Mouse (Mus musculus) intestine, embryonic 16.5 days (tissue): ENCODE results near the gene Tbrg4. TPM values are rescaled to one million over a fixed set of nuclear protein-coding genes. Genes with fewer than 3 reads are reported as not detected.
A peak's percentile ranks its signal among the peaks of the same experiment; 100 is the strongest.

Experiments used
- ATAC-seq: fragments of 200-750 bp; cut with Nextera tagmentation; 2 replicates; pipeline ENCODE4 v1.8.0; 2017; ENCODE audit warnings: moderate TSS enrichment, moderate library complexity
- H3K27ac ChIP-seq: fragments of 300-500 bp; sonication (generic); 2 replicates; pipeline ENCODE4 v1.5.1; 2014; ENCODE audit warnings: mild to moderate bottlenecking, low read length
- H3K27me3 ChIP-seq: fragments of 300-500 bp; sonication (generic); replicated peaks from 2 replicates; pipeline ENCODE4 v1.6.1; 2014; ENCODE audit warnings: low read length, control low read depth, mixed read lengths; ENCODE audit not compliant: control insufficient read depth, insufficient read depth
- H3K36me3 ChIP-seq: fragments of 300-500 bp; sonication (generic); 2 replicates; pipeline ENCODE4 v1.6.1; 2014; ENCODE audit warnings: low read length, control low read depth; ENCODE audit not compliant: control insufficient read depth, insufficient read depth
- H3K4me1 ChIP-seq: fragments of 300-500 bp; sonication (generic); 2 replicates; pipeline ENCODE4 v1.6.1; 2014; ENCODE audit warnings: low read length, control low read depth, mixed read lengths; ENCODE audit not compliant: control insufficient read depth, insufficient read depth
- H3K4me2 ChIP-seq: fragments of 300-500 bp; sonication (generic); 2 replicates; pipeline ENCODE4 v1.6.1; 2014; ENCODE audit warnings: low read depth, low read length, control low read depth
- H3K4me3 ChIP-seq: fragments of 300-500 bp; sonication (generic); 2 replicates; pipeline ENCODE4 v1.5.1; 2014; ENCODE audit warnings: mild to moderate bottlenecking, low read length
- H3K9ac ChIP-seq: fragments of 300-500 bp; sonication (generic); 2 replicates; pipeline ENCODE4 v1.6.1; 2014; ENCODE audit warnings: low read depth, low read length
- H3K9me3 ChIP-seq: fragments of 300-500 bp; sonication (generic); 2 replicates; pipeline ENCODE4 v1.6.1; 2016; ENCODE audit warnings: low read length, control low read depth; ENCODE audit not compliant: control insufficient read depth
- WGBS: fragments of 180-500 bp; shearing (Covaris S2); extraction: QIAGEN DNeasy Blood & Tissue Kit; methylation state at CpG from one replicate; pipeline ENCODE4 v1.1.7; 2014; 5-methylcytosine and 5-hydroxymethylcytosine counted together
- polyA plus RNA-seq: library from polyadenylated mRNA; unstranded; fragments of >200 nt; fragmentation: Nextera tagmentation; extraction: Ambion mirVana; gene quantifications from 2 replicates; pipeline ENCODE4 v1.2.1, GENCODE M21; 2015

The Tbrg4 gene
- polyA plus RNA-seq, 1 experiment from 2014 or later = 64.0 TPM

DNA sequence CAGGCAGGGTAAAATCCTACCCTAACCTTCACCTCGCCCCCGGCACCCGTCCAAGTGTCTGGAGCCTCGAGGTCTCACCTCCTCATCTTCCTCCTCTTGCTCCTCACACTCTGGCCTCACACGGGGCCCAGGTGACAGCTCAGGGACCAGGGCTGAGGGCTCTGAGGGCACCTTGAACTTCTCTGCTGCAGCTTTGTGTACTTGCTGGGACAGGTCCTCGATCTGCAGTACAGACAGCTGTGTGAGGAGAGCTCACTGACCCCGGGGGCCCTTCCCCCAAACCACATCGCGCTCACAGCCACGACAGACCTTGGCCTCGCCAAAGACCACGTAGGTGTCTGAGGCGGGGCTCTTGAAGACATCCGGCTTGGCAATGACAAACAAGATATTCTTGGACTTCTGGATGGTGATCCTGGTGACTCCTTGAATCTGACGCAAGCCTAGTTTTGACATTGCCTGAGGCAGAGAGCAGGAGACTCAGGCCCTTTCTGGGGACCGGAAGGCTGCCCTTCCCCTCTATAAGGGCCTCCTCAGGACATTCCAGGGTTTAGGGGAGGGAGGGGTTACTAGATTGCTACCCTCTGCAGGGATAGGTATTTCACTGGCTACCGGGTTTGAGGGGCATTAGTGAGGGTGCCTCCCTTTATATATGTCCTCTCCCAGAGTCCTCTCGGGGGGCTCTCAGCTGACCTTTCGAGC is 27.5 kb downstream of the Tbrg4 start:
- 0 out of 2 replicates have a peak, but pooled peaks have one; percentile 5 for ATAC-seq
- no peak overlapping the region for H3K27ac ChIP-seq
- peaks cover 14% of the 10 kb centered on the region for H3K4me1 ChIP-seq
- H3K36me3 ChIP-seq = peaks cover 17% of the 10 kb centered on the region
- 54% methylated on average over 19 of the region's 19 CpGs for WGBS
- no peaks in the 10 kb centered on the region for H3K27me3 ChIP-seq
- H3K4me2 ChIP-seq = no peak overlapping the region
- H3K9me3 ChIP-seq = no peaks in the 10 kb centered on the region
- no peak overlapping the region; the same call in 1 of the 2 replicates for H3K9ac ChIP-seq
- H3K4me3 ChIP-seq = no peak overlapping the region

DNA sequence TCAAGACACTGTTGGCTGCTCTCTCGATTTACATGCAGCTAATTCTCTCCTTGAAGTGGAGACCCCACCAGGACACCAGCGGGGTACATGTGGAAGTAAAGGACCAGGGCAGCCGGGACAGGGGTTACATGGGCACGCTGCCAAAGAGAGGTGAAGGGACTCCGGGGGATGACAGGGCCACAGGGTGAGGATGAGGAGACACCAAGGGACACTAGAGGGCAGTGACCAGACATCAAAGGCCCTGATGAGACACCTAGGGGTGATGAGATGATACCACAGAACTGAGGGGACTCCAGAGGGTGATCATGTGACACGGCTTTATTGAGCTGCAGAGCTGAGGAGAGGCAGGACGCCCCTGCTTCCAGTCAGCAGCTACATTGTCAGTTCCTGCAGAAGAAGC is 28.3 kb downstream of the Tbrg4 start:
- no peak overlapping the region for H3K4me2 ChIP-seq
- H3K9ac ChIP-seq = no peak overlapping the region
- peaks cover 25% of the 10 kb centered on the region for H3K36me3 ChIP-seq
- WGBS = 72% methylated on average over 7 of the region's 7 CpGs
- H3K9me3 ChIP-seq = no peaks in the 10 kb centered on the region
- no peak overlapping the region for H3K27ac ChIP-seq
- H3K4me3 ChIP-seq = no peak overlapping the region
- ATAC-seq = no peak
- H3K4me1 ChIP-seq = peaks cover 14% of the 10 kb centered on the region
- no peaks in the 10 kb centered on the region for H3K27me3 ChIP-seq

DNA sequence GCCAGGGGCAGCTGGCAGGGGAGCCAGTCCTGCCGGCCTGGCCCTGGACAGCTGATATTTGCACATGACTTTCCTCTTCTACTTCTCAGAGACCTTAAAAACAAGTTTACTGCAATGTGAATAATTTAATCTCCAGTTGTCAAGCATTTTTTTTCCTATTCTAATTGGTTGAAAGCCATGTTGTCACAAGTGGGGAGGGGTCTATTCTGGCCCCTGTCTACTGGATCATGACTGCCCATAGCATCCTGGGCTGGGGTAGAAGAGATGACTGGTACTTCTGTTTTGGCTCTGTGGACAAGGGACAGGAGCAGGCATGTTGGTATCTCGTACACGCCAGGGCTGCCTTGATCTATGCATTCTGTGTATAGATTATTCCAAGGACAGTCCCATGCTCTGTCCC is 29.3 kb downstream of the Tbrg4 start:
- no peak overlapping the region for H3K27ac ChIP-seq
- H3K36me3 ChIP-seq = peaks cover 32% of the 10 kb centered on the region
- peaks cover 14% of the 10 kb centered on the region for H3K4me1 ChIP-seq
- H3K9ac ChIP-seq = no peak overlapping the region
- H3K4me2 ChIP-seq = no peak overlapping the region
- 88% methylated on average over 3 of the region's 3 CpGs for WGBS
- H3K9me3 ChIP-seq = no peaks in the 10 kb centered on the region
- no peak for ATAC-seq
- H3K27me3 ChIP-seq = no peaks in the 10 kb centered on the region
- H3K4me3 ChIP-seq = no peak overlapping the region

DNA sequence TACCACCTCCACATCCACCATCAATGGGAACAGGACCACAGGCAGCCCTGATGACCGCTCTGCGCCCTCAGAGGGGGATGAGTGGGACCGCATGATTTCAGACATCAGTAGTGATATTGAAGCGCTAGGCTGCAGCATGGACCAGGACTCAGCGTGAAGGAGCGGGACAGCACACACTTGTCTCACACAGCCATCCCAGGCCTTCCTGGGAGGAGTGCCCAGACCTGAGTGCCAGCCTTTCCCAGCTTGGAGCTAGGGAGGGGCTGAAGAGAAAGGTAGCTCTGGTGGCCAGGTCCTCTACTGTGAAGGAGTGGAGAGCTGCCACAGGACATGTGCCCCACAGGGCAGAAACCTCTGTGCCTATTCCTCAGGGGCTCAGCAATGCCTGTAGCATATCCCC is 29.7 kb downstream of the Tbrg4 start:
- Histone ChIP-seq H3K4me3 (no peak overlapping the region), H3K36me3 (peaks cover 36% of the 10 kb centered on the region), H3K9ac (no peak overlapping the region), H3K4me2 (no peak overlapping the region), H3K4me1 (peaks cover 14% of the 10 kb centered on the region), H3K9me3 (no peaks in the 10 kb centered on the region), H3K27me3 (no peaks in the 10 kb centered on the region), H3K27ac (no peak overlapping the region)
- WGBS = 95% methylated on average over 6 of the region's 6 CpGs
- ATAC-seq = no peak

DNA sequence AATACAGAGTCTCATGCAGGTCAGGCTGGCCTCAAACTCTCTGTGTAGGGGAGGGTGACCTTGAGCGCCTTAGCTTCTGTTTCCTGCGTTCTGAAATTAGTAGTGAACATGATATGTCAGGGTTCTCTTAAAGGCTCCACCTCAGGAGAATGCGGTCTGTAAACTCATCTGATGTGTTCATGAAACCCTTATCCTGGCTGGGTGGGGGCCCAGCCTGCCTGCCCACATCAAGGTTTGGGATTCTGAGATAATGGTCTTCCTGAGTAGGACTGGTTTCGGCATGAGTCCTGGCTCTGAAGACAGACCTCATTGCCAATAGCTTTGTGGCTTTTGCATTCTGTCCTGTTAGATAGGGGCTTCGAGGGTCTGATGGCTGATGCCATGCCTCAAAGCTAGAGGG is 30.5 kb downstream of the Tbrg4 start:
- Histone ChIP-seq H3K36me3 (peaks cover 42% of the 10 kb centered on the region), H3K4me2 (no peak overlapping the region), H3K4me3 (no peak overlapping the region), H3K9ac (no peak overlapping the region), H3K9me3 (no peaks in the 10 kb centered on the region), H3K4me1 (peaks cover 14% of the 10 kb centered on the region), H3K27ac (no peak overlapping the region), H3K27me3 (no peaks in the 10 kb centered on the region)
- no peak for ATAC-seq
- WGBS = 93% methylated on average over 5 of the region's 5 CpGs

DNA sequence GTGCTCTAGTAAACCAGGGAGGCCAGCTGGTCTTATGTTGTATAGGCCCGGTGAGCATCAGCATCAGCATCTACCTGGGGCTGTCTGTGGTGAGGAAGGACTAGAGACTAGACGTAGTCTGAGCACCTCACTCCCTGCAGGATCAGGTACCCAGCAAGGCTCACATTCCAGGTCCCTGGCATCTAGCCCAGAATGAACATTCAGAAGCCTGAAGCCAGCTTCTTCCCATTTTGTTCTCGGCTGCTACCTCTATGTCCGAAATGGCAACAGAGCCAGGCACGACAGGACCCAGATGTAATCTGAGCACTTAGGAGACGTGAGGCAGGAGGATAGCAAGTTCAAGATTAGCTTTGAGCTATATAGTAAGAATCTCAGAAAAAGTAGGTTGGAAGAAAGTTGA is 31.0 kb downstream of the Tbrg4 start:
- Histone ChIP-seq H3K9me3 (no peaks in the 10 kb centered on the region), H3K4me1 (peaks cover 14% of the 10 kb centered on the region), H3K4me2 (no peak overlapping the region), H3K27ac (no peak overlapping the region), H3K27me3 (no peaks in the 10 kb centered on the region), H3K9ac (no peak overlapping the region), H3K36me3 (peaks cover 44% of the 10 kb centered on the region), H3K4me3 (no peak overlapping the region)
- no peak for ATAC-seq
- 76% methylated on average over 6 of the region's 6 CpGs for WGBS

DNA sequence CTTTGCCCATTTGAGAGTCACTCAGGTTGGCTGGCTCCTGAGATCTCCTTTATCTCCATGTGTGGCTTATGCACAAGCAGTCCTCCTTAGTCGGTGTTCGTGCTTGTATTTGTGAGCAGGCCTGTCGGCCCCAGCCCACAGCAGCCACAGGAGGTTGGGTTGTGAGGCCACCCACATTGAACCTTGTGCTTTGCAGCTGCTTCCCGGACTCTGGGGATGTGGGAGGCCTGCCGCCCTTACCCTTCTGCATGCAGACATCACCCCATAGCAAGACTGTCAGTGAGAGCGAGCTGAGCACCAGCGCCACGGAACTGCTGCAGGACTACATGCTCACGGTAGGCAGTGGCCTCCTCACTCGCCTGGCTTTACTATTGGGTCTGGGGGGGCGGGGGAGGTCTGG is 32.5 kb downstream of the Tbrg4 start:
- Histone ChIP-seq H3K4me1 (0 out of 2 replicates have a peak, but pooled peaks cover 5% of the 10 kb centered on the region), H3K4me3 (no peak overlapping the region), H3K27me3 (no peaks in the 10 kb centered on the region), H3K27ac (peak overlapping the region; percentile 18; the same call in 1 of the 2 replicates), H3K36me3 (peaks cover 52% of the 10 kb centered on the region), H3K4me2 (no peak overlapping the region), H3K9me3 (no peaks in the 10 kb centered on the region), H3K9ac (no peak overlapping the region)
- no peak for ATAC-seq
- 56% methylated on average over 11 of the region's 11 CpGs for WGBS

DNA sequence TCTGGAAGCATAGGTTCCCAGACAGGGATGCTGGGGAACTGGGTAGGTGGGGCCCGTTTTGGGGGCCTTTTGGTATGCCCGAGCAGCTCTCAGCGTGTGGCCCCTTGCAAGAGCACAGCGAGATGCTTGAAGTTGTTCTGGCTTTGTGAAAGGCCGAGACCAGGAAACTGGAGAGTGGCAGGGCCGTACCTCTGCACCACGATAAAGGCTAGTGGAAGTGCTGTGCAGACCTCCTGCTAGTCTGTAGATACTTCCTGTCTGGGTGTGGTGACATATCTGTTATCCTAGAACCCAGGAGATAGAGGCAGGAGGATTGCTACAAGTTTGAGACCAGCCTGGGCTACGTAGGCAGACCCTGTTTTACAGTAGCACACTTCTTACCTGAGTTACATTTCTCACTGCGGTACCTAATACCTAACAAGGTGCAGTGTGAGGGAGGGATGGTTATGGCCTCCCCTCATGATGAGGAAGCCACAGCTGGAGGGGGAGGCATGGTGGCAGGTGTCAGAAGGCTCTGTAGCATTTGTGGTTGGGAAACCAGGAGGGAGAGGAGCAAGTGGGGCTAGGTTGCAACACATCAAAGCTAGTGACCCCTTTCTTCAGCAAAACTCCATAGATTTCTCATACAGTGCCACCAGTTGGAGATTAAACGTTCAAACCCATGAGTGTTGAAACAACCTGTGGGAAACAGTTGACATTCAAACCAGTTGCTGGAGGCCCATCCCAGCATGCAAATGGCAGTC is 34.8 kb downstream of the Tbrg4 start:
- no peak for ATAC-seq
- WGBS = 84% methylated on average over 10 of the region's 10 CpGs
- Histone ChIP-seq H3K4me2 (no peak overlapping the region), H3K27me3 (no peaks in the 10 kb centered on the region), H3K9me3 (no peaks in the 10 kb centered on the region), H3K4me3 (no peak overlapping the region), H3K36me3 (peaks cover 49% of the 10 kb centered on the region), H3K27ac (no peak overlapping the region), H3K9ac (no peak overlapping the region), H3K4me1 (no peaks in the 10 kb centered on the region; the same call in 1 of the 2 replicates)

DNA sequence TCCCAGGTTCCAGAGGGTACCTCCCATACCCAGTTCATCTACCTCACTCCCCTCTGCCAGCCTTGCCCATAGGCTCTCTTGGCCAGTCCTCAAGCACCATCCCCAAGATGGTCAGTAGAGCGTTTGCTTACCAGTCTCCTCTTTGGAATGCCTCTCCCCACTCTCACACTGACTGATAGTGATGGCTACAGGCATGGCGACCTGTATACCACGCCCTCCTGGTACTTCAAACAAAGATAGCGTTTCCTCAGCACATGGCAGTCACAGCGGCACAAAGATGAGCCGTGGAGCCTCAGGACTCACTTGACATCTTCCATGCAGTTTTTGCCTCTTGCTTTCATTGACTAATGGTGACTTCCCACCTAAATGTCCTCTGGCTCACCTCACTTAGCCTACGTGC is 36.0 kb downstream of the Tbrg4 start:
- Histone ChIP-seq H3K9ac (no peak overlapping the region), H3K27me3 (no peaks in the 10 kb centered on the region), H3K27ac (no peak overlapping the region), H3K9me3 (no peaks in the 10 kb centered on the region), H3K4me1 (no peaks in the 10 kb centered on the region; the same call in 1 of the 2 replicates), H3K4me2 (no peak overlapping the region), H3K4me3 (no peak overlapping the region), H3K36me3 (peaks cover 42% of the 10 kb centered on the region)
- ATAC-seq = no peak
- 83% methylated on average over 7 of the region's 7 CpGs for WGBS
